Mouse (Mus musculus): ENCODE data around the gene Kirrel3.

The Kirrel3 gene

GRCm38 (mm10) chr9:34754523-34755097, 268.9 kb downstream of the Kirrel3 start:
- no peak for DNase-seq

- no peak for DNase-seq
These were observed 270.4 kb downstream of the Kirrel3 start for GRCm38 (mm10) chr9:34756055-34756454.

- DNase-seq = no peak
These were observed 273.2 kb downstream of the Kirrel3 start for GRCm38 (mm10) chr9:34758925-34759324.

- no peak for DNase-seq
These were observed 274.8 kb downstream of the Kirrel3 start for GRCm38 (mm10) chr9:34760521-34760920.

- no peak for DNase-seq
These were observed 281.3 kb downstream of the Kirrel3 start for GRCm38 (mm10) chr9:34766792-34767623.

- DNase-seq = no peak
These were observed 283.3 kb downstream of the Kirrel3 start for GRCm38 (mm10) chr9:34768961-34769360.

GRCm38 (mm10) chr9:34770951-34771350, 285.3 kb downstream of the Kirrel3 start:
- DNase-seq = no peak

GRCm38 (mm10) chr9:34771401-34771800, 285.7 kb downstream of the Kirrel3 start:
- no peak for DNase-seq

GRCm38 (mm10) chr9:34772022-34772437, 286.3 kb downstream of the Kirrel3 start:
- no peak for DNase-seq

GRCm38 (mm10) chr9:34781356-34781755, 295.7 kb downstream of the Kirrel3 start:
- DNase-seq = no peak

GRCm38 (mm10) chr9:34787915-34788314, 302.2 kb downstream of the Kirrel3 start:
- DNase-seq = no peak

GRCm38 (mm10) chr9:34795226-34795625, 309.5 kb downstream of the Kirrel3 start:
- no peak for DNase-seq

GRCm38 (mm10) chr9:34797688-34798339, 312.1 kb downstream of the Kirrel3 start:
- peak; percentile 17 for DNase-seq

- no peak for DNase-seq
These were observed 316.0 kb downstream of the Kirrel3 start for GRCm38 (mm10) chr9:34801662-34802061.

- DNase-seq = no peak
These were observed 321.2 kb downstream of the Kirrel3 start for GRCm38 (mm10) chr9:34806854-34807253.

- DNase-seq = no peak
These were observed 324.4 kb downstream of the Kirrel3 start for GRCm38 (mm10) chr9:34809993-34810513.

- no peak for DNase-seq
These were observed 332.8 kb downstream of the Kirrel3 start for GRCm38 (mm10) chr9:34818325-34818976.

- DNase-seq = no peak
These were observed 338.8 kb downstream of the Kirrel3 start for GRCm38 (mm10) chr9:34824358-34825088.

- DNase-seq = no peak
These were observed 339.4 kb downstream of the Kirrel3 start for GRCm38 (mm10) chr9:34825089-34825400.

- DNase-seq = no peak
These were observed 339.8 kb downstream of the Kirrel3 start for GRCm38 (mm10) chr9:34825402-34826008.

- no peak for DNase-seq
These were observed 345.0 kb downstream of the Kirrel3 start for GRCm38 (mm10) chr9:34830696-34831095.

GRCm38 (mm10) chr9:34836801-34837200, 351.1 kb downstream of the Kirrel3 start:
- no peak for DNase-seq
